Mouse (Mus musculus): Measurements from ENCODE around the gene Mccc1.

GRCm38 (mm10) chr3:36004028-36004895, 3.8 kb upstream of the Mccc1 start:
- no peak for TF ChIP-seq EP300 (IDR thresholded peaks at IDR 0.05; ENCODE audit: insufficient read depth, low read depth, low read length)
- no peak for TF ChIP-seq CTCF (IDR thresholded peaks at IDR 0.05)
- no peak for TF ChIP-seq POLR2A (IDR thresholded peaks at IDR 0.05; ENCODE audit: insufficient read depth, low read depth, low read length)
